Mouse (Mus musculus) hindbrain, postnatal 0 days (tissue): ENCODE data around the gene Igfn1. TPM values are rescaled to one million over a fixed set of nuclear protein-coding genes. Genes with fewer than 3 reads are reported as not detected.
A peak's percentile ranks its signal among the peaks of the same experiment; 100 is the strongest.

Experiments used
- ATAC-seq: fragments of 200-750 bp; cut with Nextera tagmentation; 2 replicates; pipeline ENCODE4 v1.8.0; 2017; ENCODE audit warnings: mild to moderate bottlenecking, moderate TSS enrichment, moderate library complexity
- DNase-seq: peaks from one replicate; pipeline ENCODE4 v3.0.0-alpha.2; 2015; ENCODE audit warnings: low spot score
- H3K27ac ChIP-seq: fragments of 300-500 bp; sonication (generic); 2 replicates; pipeline ENCODE4 v1.5.1; 2014; ENCODE audit warnings: mild to moderate bottlenecking
- H3K27me3 ChIP-seq: fragments of 300-500 bp; sonication (generic); 2 replicates; pipeline ENCODE4 v1.6.1; 2014; ENCODE audit warnings: low read length, mixed read lengths; ENCODE audit not compliant: insufficient read depth
- H3K36me3 ChIP-seq: fragments of 300-500 bp; sonication (generic); 2 replicates; pipeline ENCODE4 v1.6.1; 2014; ENCODE audit warnings: low read length, mixed read lengths; ENCODE audit not compliant: insufficient read depth
- H3K4me1 ChIP-seq: fragments of 300-500 bp; sonication (generic); 2 replicates; pipeline ENCODE4 v1.6.1; 2014; ENCODE audit warnings: antibody characterized with exemption, low read length, mixed read lengths; ENCODE audit not compliant: insufficient read depth
- H3K4me2 ChIP-seq: fragments of 300-500 bp; sonication (generic); 2 replicates; pipeline ENCODE4 v1.6.1; 2014; ENCODE audit warnings: low read depth, mild to moderate bottlenecking, low read length, moderate library complexity, mixed read lengths
- H3K4me3 ChIP-seq: fragments of 300-500 bp; sonication (generic); 2 replicates; pipeline ENCODE4 v1.5.1; 2014; ENCODE audit warnings: low read length
- H3K9ac ChIP-seq: fragments of 300-500 bp; sonication (generic); replicated peaks from 2 replicates; pipeline ENCODE4 v1.6.1; 2014; ENCODE audit warnings: mild to moderate bottlenecking, low read length, moderate library complexity, mixed read lengths
- H3K9me3 ChIP-seq: fragments of 300-500 bp; sonication (generic); 2 replicates; pipeline ENCODE4 v1.6.1; 2016; ENCODE audit warnings: low read length, mixed read lengths
- CTCF ChIP-seq: IDR thresholded peaks from 2 replicates; pipeline ENCODE4 v1.5.1; 2016; ENCODE audit warnings: antibody characterized with exemption, control low read depth, low read depth
- WGBS: fragments of 180-500 bp; shearing (Covaris S2); extraction: QIAGEN DNeasy Blood & Tissue Kit; methylation state at CpG from one replicate; pipeline ENCODE4 v1.1.7; 2014; 5-methylcytosine and 5-hydroxymethylcytosine counted together
- polyA plus RNA-seq: library from polyadenylated mRNA; unstranded; fragments of >200 nt; fragmentation: Nextera tagmentation; extraction: Ambion mirVana; gene quantifications from 2 replicates; pipeline ENCODE4 v1.2.1, GENCODE M21; 2015
- total RNA-seq: library from RNA; depleted of rRNA; stranded (reverse); fragments of >200 nt; gene quantifications from 2 replicates; pipeline ENCODE4 v1.2.3, GENCODE M21; 2014

Gene Igfn1
- total and polyA plus RNA-seq, 2 experiments from 2014 or later = 0.04 TPM; not detected in 1

GRCm38 (mm10) chr1:135963177-135963576 lies 43.0 kb downstream of the Igfn1 start:
- Histone ChIP-seq H3K9me3 (no peaks in the 10 kb centered on the region), H3K4me2 (no peak overlapping the region), H3K9ac (no peak overlapping the region), H3K27me3 (no peaks in the 10 kb centered on the region), H3K27ac (no peak overlapping the region), H3K4me3 (no peak overlapping the region), H3K36me3 (no peaks in the 10 kb centered on the region), H3K4me1 (no peaks in the 10 kb centered on the region)
- TF ChIP-seq CTCF = no peak
- no peak for DNase-seq
- ATAC-seq = no peak
- WGBS = 56% methylated on average over 5 of the region's 5 CpGs

GRCm38 (mm10) chr1:135958483-135958882 lies 47.7 kb downstream of the Igfn1 start:
- H3K4me2 ChIP-seq = no peak overlapping the region
- no peak overlapping the region for H3K4me3 ChIP-seq
- H3K27me3 ChIP-seq = no peaks in the 10 kb centered on the region
- peak; percentile 88 for TF ChIP-seq CTCF
- ATAC-seq (peak; percentile 50), DNase-seq (peak; percentile 78)
- H3K27ac ChIP-seq = no peak overlapping the region
- no peak overlapping the region for H3K9ac ChIP-seq
- WGBS = 48% methylated on average over 4 of the region's 4 CpGs
- H3K9me3 ChIP-seq = no peaks in the 10 kb centered on the region
- no peaks in the 10 kb centered on the region for H3K4me1 ChIP-seq
- no peaks in the 10 kb centered on the region for H3K36me3 ChIP-seq

- H3K27me3 ChIP-seq = no peaks in the 10 kb centered on the region
- no peak for DNase-seq
Measured at GRCm38 (mm10) chr1:135948871-135949270, 57.3 kb downstream of the Igfn1 start.

GRCm38 (mm10) chr1:135946247-135946646 lies 59.9 kb downstream of the Igfn1 start:
- 32% methylated on average over 4 of the region's 4 CpGs for WGBS
- ATAC-seq = no peak

More at GRCm38 (mm10) chr1:135948871-135949270, 57.3 kb downstream of the Igfn1 start:
- Histone ChIP-seq H3K9me3 (no peaks in the 10 kb centered on the region), H3K4me1 (no peaks in the 10 kb centered on the region), H3K4me2 (no peak overlapping the region), H3K4me3 (no peak overlapping the region), H3K9ac (no peak overlapping the region), H3K27ac (no peak overlapping the region), H3K36me3 (no peaks in the 10 kb centered on the region)
- no peak for TF ChIP-seq CTCF
- WGBS = 46% methylated on average over 2 of the region's 2 CpGs
- ATAC-seq = no peak

GRCm38 (mm10) chr1:135945711-135946110 lies 60.4 kb downstream of the Igfn1 start:
- Histone ChIP-seq H3K9me3 (no peaks in the 10 kb centered on the region), H3K36me3 (no peaks in the 10 kb centered on the region), H3K27ac (no peak overlapping the region), H3K27me3 (no peaks in the 10 kb centered on the region), H3K9ac (no peak overlapping the region), H3K4me1 (no peaks in the 10 kb centered on the region), H3K4me3 (no peak overlapping the region), H3K4me2 (no peak overlapping the region)
- DNase-seq = peak; percentile 81
- TF ChIP-seq CTCF = peak; percentile 85
- 10% methylated on average over 7 of the region's 7 CpGs for WGBS
- peak; percentile 18; the same call in 1 of the 2 replicates for ATAC-seq

More at GRCm38 (mm10) chr1:135946247-135946646, 59.9 kb downstream of the Igfn1 start:
- Histone ChIP-seq H3K4me1 (no peaks in the 10 kb centered on the region), H3K9ac (no peak overlapping the region), H3K36me3 (no peaks in the 10 kb centered on the region), H3K4me3 (no peak overlapping the region), H3K27ac (no peak overlapping the region), H3K4me2 (no peak overlapping the region), H3K9me3 (no peaks in the 10 kb centered on the region), H3K27me3 (no peaks in the 10 kb centered on the region)
- DNase-seq = no peak
- no peak for TF ChIP-seq CTCF

- WGBS = 52% methylated on average over 12 of the region's 12 CpGs
- H3K9me3 ChIP-seq = no peaks in the 10 kb centered on the region
- H3K36me3 ChIP-seq = no peaks in the 10 kb centered on the region
Measured at GRCm38 (mm10) chr1:135944526-135945259, 61.4 kb downstream of the Igfn1 start.

GRCm38 (mm10) chr1:135943713-135944112 lies 62.4 kb downstream of the Igfn1 start:
- H3K4me1 ChIP-seq = no peaks in the 10 kb centered on the region
- no peak overlapping the region for H3K27ac ChIP-seq
- H3K9me3 ChIP-seq = no peaks in the 10 kb centered on the region
- no peak for ATAC-seq
- H3K4me2 ChIP-seq = no peak overlapping the region
- WGBS = 93% methylated on average over 2 of the region's 2 CpGs
- TF ChIP-seq CTCF = no peak
- DNase-seq = no peak
- no peaks in the 10 kb centered on the region for H3K36me3 ChIP-seq
- no peak overlapping the region for H3K4me3 ChIP-seq
- no peak overlapping the region for H3K9ac ChIP-seq
- no peaks in the 10 kb centered on the region for H3K27me3 ChIP-seq

More at GRCm38 (mm10) chr1:135944526-135945259, 61.4 kb downstream of the Igfn1 start:
- H3K4me1 ChIP-seq = no peaks in the 10 kb centered on the region
- TF ChIP-seq CTCF = peak; percentile 92
- no peak overlapping the region for H3K9ac ChIP-seq
- H3K4me2 ChIP-seq = peak overlapping the region; percentile 18; the same call in 1 of the 2 replicates
- no peak overlapping the region for H3K27ac ChIP-seq
- peak; percentile 81 for ATAC-seq
- peak; percentile 93 for DNase-seq
- no peak overlapping the region for H3K4me3 ChIP-seq
- no peaks in the 10 kb centered on the region for H3K27me3 ChIP-seq
